Mouse (Mus musculus) heart, adult 11 months (tissue): Measurements from ENCODE around the gene Pde6d.

Experiments used
- DNase-seq: peaks from one replicate; pipeline ENCODE4 v3.0.0; 2022

Pde6d gene

DNA sequence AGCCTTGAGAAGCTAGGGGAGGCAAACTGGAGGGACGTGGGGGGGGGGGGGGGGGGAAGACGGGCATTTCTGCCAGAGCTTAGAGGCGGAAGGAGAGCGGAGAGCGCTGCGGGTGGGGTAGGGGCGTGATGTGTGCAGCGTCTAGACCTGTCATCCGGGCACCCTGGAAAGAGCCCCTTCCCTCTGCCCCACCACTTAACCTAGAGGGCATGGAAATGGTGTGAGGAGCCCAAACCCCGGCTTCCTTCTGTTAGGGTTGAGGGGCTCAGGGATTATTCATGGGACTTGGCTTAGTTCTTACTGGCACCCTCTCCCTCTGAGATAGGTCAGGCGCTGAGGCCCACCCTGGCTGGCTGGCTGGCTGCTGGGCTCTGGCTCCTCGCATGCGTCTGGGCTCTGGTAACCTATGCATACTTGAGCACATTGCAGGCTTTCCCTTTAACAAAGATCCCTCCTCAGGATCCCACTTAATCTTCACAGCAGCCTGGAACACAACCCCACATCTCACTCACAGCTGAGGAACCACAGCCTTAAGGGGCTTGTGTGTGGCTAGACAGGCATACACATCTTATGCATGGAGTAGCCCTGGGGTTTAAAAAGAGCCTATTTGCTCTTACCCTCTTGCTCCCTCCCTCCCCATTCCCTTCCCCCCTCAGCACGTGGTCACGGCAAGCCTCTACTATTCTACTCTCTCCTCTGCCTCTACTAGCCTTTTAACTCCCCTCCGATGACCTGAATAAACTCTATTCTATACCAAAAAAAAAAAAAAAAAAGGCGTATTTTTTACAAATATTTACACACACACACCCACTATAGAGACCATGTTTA lies 80.0 kb downstream of the Pde6d start:
- peak; percentile 92 for DNase-seq

GRCm38 (mm10) chr1:86501559-86501958 lies 80.9 kb downstream of the Pde6d start:
- DNase-seq, result peak; percentile 98

DNA sequence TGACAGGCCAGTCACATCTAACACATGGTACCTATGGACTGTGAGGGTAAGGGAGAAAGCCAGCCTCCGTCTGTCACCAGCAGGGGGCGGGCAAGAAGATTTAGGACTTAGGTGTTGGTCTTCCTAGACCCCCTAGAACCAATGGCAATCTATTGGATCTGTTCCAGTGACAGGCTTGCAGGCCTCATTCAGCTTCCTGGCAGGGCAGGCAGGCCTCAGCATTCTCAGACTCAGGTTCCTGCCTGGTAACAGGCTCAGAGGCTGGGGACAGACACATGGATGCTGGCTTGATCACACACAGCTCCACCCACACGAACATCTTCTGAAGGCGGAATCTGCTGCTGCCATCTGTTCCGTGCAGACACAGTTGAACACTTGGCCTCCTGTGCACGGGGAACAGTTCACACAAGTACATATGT lies 81.3 kb downstream of the Pde6d start:
- DNase-seq, result peak; percentile 96

DNA sequence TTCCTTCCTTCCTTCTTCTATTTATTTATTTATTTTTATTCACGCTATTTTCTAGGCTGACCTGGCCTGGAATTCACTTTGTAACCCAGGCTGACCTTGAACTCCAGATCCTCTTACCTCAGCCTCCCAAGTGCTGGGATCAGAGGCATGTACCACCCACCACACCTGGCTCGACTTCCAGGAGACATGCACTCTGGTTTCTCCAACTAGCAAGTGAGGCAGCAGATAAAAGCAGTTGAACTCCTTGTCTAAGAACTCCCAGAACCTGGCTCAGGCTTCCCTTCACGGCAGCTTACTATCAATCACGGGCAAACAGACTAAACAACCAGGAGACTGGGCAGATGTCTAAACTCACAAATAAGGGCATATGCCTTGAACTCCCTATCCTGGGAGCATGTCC lies 81.7 kb downstream of the Pde6d start:
- peak; percentile 90 for DNase-seq

- peak; percentile 96 for DNase-seq
These were observed 82.5 kb downstream of the Pde6d start for GRCm38 (mm10) chr1:86499903-86500302.

DNA sequence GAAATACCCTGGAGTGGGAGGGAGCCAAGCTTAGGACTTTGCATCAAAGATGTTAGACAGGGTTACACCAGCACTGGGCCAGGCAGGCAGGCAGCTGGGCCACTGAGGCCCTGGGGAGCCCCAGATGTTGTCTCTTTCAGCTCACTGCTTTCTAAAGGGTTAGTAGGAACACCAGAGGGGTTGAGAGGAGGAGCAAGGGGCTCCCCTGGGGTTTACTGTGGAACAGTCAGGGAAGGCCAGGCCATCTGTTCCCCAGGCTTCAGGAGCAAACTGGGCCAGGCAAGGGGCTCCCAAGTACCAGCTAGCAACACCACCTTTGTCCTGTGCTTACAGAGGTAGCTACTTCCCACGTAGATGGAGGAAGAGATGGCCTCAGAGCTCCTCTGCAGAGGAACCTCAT lies 83.8 kb downstream of the Pde6d start:
- peak; percentile 98 for DNase-seq

DNA sequence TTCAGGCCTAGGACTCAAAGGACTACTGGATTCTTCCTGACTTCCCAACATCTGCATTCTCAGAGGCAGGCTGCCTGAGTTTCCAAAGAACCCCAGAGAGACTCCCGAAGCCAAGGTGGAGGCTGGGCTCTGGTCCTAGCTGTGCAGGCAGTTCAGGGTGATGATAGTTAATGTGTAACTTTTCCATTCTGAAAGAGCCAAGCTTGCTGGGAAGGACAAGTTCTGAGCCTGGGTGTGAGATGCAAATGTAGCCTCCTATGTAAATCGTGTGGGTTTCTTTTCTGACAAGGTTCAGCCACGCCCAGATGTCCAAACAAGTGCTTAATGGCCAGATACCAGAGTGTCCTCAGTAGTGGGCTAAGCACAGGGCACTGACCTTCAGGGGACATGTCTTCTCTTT lies 84.4 kb downstream of the Pde6d start:
- peak; percentile 92 for DNase-seq

GRCm38 (mm10) chr1:86497361-86497760 lies 85.1 kb downstream of the Pde6d start:
- DNase-seq, result peak; percentile 91

GRCm38 (mm10) chr1:86496340-86496739 lies 86.1 kb downstream of the Pde6d start:
- DNase-seq, result no peak

GRCm38 (mm10) chr1:86493783-86494182 lies 88.6 kb downstream of the Pde6d start:
- DNase-seq, result peak; percentile 72
